Mouse (Mus musculus) embryonic fibroblast, embryonic 13.5 days (primary cell): Measurements from ENCODE around the gene Wsb1.

Experiments used
- CTCF ChIP-seq: IDR thresholded peaks from 2 replicates; pipeline ENCODE4 v1.5.1; 2011; ENCODE audit warnings: mild to moderate bottlenecking, control low read depth, low read length, moderate library complexity, borderline replicate concordance; ENCODE audit not compliant: insufficient read depth
- POLR2A ChIP-seq: IDR thresholded peaks from 2 replicates; pipeline ENCODE4 v1.6.1; 2011; ENCODE audit warnings: low read depth, mild to moderate bottlenecking, control low read depth, low read length, moderate library complexity

DNA sequence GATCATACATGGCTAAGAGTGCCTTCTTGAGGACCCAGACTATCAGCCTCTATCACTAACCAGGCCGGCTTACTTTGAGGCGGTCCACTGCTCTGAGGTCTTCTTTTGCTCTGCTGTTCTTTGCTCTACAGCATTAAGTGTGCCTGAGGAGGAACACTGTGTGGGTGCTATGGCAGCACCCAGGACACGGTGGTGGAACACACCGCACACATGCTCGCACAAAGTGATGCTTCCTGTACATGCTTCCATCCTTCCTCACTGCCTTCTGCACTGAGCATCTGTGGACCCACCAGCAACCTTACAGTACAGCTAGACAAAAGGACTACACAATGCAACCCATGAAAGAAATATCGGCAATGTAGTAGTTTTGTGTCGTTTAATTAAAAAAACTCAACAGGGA lies 15.4 kb downstream of the Wsb1 start:
- TF ChIP-seq POLR2A (no peak), CTCF (no peak)
